Mouse (Mus musculus) neural tube, embryonic 14.5 days (tissue): ENCODE results near the gene Nr3c2. TPM values are rescaled to one million over a fixed set of nuclear protein-coding genes. Genes with fewer than 3 reads are reported as not detected.

ENCODE experiments used
- ATAC-seq: fragments of 200-750 bp; cut with Nextera tagmentation; 2 replicates; pipeline ENCODE4 v1.8.0; 2017; ENCODE audit warnings: low read depth, mild to moderate bottlenecking, moderate TSS enrichment, moderate library complexity
- H3K27ac ChIP-seq: fragments of 300-500 bp; sonication (generic); 2 replicates; pipeline ENCODE4 v1.5.1; 2014; ENCODE audit warnings: low read depth, mild to moderate bottlenecking, control low read depth, low read length, moderate library complexity, mixed read lengths
- H3K27me3 ChIP-seq: fragments of 300-500 bp; sonication (generic); 2 replicates; pipeline ENCODE4 v1.6.1; 2014; ENCODE audit warnings: low read length; ENCODE audit not compliant: control insufficient read depth, insufficient read depth
- H3K36me3 ChIP-seq: fragments of 300-500 bp; sonication (generic); 2 replicates; pipeline ENCODE4 v1.6.1; 2014; ENCODE audit warnings: low read length, mixed read lengths; ENCODE audit not compliant: control insufficient read depth, insufficient read depth
- H3K4me1 ChIP-seq: fragments of 300-500 bp; sonication (generic); 2 replicates; pipeline ENCODE4 v1.6.1; 2014; ENCODE audit warnings: low read length; ENCODE audit not compliant: control insufficient read depth, insufficient read depth
- H3K4me2 ChIP-seq: fragments of 300-500 bp; sonication (generic); 2 replicates; pipeline ENCODE4 v1.6.1; 2014; ENCODE audit warnings: mild to moderate bottlenecking, low read depth, low read length, control low read depth
- H3K4me3 ChIP-seq: fragments of 300-500 bp; sonication (generic); 2 replicates; pipeline ENCODE4 v1.5.1; 2014; ENCODE audit warnings: low read depth, low read length, control low read depth, mixed read lengths
- H3K9ac ChIP-seq: fragments of 300-500 bp; sonication (generic); replicated peaks from 2 replicates; pipeline ENCODE4 v1.6.1; 2014; ENCODE audit warnings: low read depth, mild to moderate bottlenecking, control low read depth, low read length, mixed read lengths
- H3K9me3 ChIP-seq: fragments of 300-500 bp; sonication (generic); 2 replicates; pipeline ENCODE4 v1.6.1; 2016; ENCODE audit warnings: low read length; ENCODE audit not compliant: control insufficient read depth
- WGBS: fragments of 180-500 bp; shearing (Covaris S2); extraction: QIAGEN DNeasy Blood & Tissue Kit; methylation state at CpG from one replicate; pipeline ENCODE4 v1.1.7; 2014; 5-methylcytosine and 5-hydroxymethylcytosine counted together
- polyA plus RNA-seq: library from polyadenylated mRNA; unstranded; fragments of >200 nt; fragmentation: Nextera tagmentation; extraction: Ambion mirVana; gene quantifications from 2 replicates; pipeline ENCODE4 v1.2.1, GENCODE M21; 2014

Nr3c2 gene
- polyA plus RNA-seq, 1 experiment from 2014 or later: 7.7 TPM

GRCm38 (mm10) chr8:77041214-77041613, 142.0 kb downstream of the Nr3c2 start:
- H3K4me1 ChIP-seq: no peaks in the 10 kb centered on the region
- WGBS: 94% methylated on average over 5 of the region's 5 CpGs
- no peaks in the 10 kb centered on the region for H3K36me3 ChIP-seq
- no peak overlapping the region for H3K27ac ChIP-seq
- no peak overlapping the region for H3K4me2 ChIP-seq
- no peak overlapping the region for H3K4me3 ChIP-seq
- H3K9me3 ChIP-seq: no peaks in the 10 kb centered on the region
- no peaks in the 10 kb centered on the region for H3K27me3 ChIP-seq
- no peak for ATAC-seq
- H3K9ac ChIP-seq: no peak overlapping the region

GRCm38 (mm10) chr8:77044849-77045248, 145.6 kb downstream of the Nr3c2 start:
- H3K4me3 ChIP-seq: no peak overlapping the region
- H3K9me3 ChIP-seq: no peaks in the 10 kb centered on the region
- no peaks in the 10 kb centered on the region for H3K36me3 ChIP-seq
- H3K27me3 ChIP-seq: no peaks in the 10 kb centered on the region
- no peak overlapping the region for H3K9ac ChIP-seq
- H3K4me2 ChIP-seq: no peak overlapping the region
- H3K27ac ChIP-seq: no peak overlapping the region
- no peaks in the 10 kb centered on the region for H3K4me1 ChIP-seq
- 92% methylated on average over 12 of the region's 12 CpGs for WGBS
- no peak for ATAC-seq

GRCm38 (mm10) chr8:77045711-77046110, 146.5 kb downstream of the Nr3c2 start:
- 84% methylated on average over 1 of the region's 1 CpGs for WGBS
- Histone ChIP-seq H3K9ac (no peak overlapping the region), H3K9me3 (no peaks in the 10 kb centered on the region), H3K36me3 (no peaks in the 10 kb centered on the region), H3K4me3 (no peak overlapping the region), H3K4me2 (no peak overlapping the region), H3K27me3 (no peaks in the 10 kb centered on the region), H3K4me1 (no peaks in the 10 kb centered on the region), H3K27ac (no peak overlapping the region)
- ATAC-seq: no peak

- no peaks in the 10 kb centered on the region for H3K9me3 ChIP-seq
- H3K4me2 ChIP-seq: no peak overlapping the region
- H3K4me1 ChIP-seq: no peaks in the 10 kb centered on the region
- no peak overlapping the region for H3K9ac ChIP-seq
- H3K27me3 ChIP-seq: no peaks in the 10 kb centered on the region
- no peak overlapping the region for H3K4me3 ChIP-seq
- no peaks in the 10 kb centered on the region for H3K36me3 ChIP-seq
- no peak overlapping the region for H3K27ac ChIP-seq
- ATAC-seq: no peak
- 94% methylated on average over 5 of the region's 5 CpGs for WGBS
Observed at GRCm38 (mm10) chr8:77046217-77046616, 147.0 kb downstream of the Nr3c2 start.

DNA sequence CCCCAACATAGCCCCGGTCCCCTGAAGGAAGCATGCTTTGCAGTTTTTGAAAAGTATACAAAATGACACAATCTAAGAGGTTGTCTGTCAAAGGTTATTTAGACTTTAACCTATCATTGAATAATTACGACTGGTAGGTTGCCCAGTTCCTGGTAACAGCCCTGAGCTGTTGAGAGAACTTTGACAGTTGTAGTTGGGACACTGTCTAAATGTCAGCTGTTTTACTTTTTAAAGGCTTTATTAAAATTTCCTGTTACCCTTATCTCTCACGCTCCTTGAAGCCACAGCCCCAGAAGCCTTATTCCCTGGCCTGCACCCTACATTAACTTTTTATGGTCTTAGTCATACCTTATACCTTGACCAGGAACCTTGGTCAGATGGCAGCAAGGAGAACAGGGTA, 147.5 kb downstream of the Nr3c2 start:
- no peak for ATAC-seq
- H3K9ac ChIP-seq: no peak overlapping the region
- no peak overlapping the region for H3K4me2 ChIP-seq
- no peak overlapping the region for H3K27ac ChIP-seq
- H3K36me3 ChIP-seq: no peaks in the 10 kb centered on the region
- H3K4me3 ChIP-seq: no peak overlapping the region
- H3K4me1 ChIP-seq: no peaks in the 10 kb centered on the region
- H3K9me3 ChIP-seq: no peaks in the 10 kb centered on the region
- WGBS: 94% methylated on average over 3 of the region's 3 CpGs
- H3K27me3 ChIP-seq: no peaks in the 10 kb centered on the region

- Histone ChIP-seq H3K4me3 (no peak overlapping the region), H3K9me3 (no peaks in the 10 kb centered on the region), H3K36me3 (no peaks in the 10 kb centered on the region), H3K4me1 (no peaks in the 10 kb centered on the region), H3K9ac (no peak overlapping the region), H3K27ac (no peak overlapping the region), H3K4me2 (no peak overlapping the region), H3K27me3 (no peaks in the 10 kb centered on the region)
- WGBS: 82% methylated on average over 10 of the region's 10 CpGs
- peak; percentile 41; the same call in 1 of the 2 replicates for ATAC-seq
Observed at GRCm38 (mm10) chr8:77051399-77052275, 152.4 kb downstream of the Nr3c2 start.

DNA sequence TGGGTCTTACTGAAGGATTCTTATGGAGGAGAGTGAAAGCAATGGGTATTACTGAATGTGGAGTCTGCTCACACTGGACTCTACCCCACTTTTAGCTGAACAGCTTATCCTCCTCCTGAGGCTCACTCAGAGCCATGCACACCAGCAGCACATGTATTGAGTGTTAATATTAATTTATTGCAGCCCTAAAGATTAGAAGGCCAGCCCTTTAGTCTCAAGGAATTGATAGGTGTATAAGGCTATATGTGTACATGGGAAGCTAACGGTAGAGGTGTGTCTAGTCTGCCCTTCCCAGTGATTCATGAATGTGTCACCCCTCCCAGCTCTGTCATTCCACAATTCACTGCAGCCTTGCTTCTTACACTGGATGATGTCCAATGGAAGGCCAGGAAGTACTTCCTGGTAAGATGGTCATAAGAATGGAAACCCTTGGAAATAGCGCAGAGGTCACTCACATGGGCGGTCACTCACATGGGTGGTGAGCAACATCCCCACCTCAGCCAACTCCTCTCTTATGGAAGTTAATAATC, 156.3 kb downstream of the Nr3c2 start:
- H3K4me3 ChIP-seq: no peak overlapping the region
- no peaks in the 10 kb centered on the region for H3K27me3 ChIP-seq
- H3K4me2 ChIP-seq: no peak overlapping the region
- H3K9me3 ChIP-seq: no peaks in the 10 kb centered on the region
- no peak overlapping the region for H3K27ac ChIP-seq
- H3K36me3 ChIP-seq: no peaks in the 10 kb centered on the region
- WGBS: 99% methylated on average over 3 of the region's 3 CpGs
- no peaks in the 10 kb centered on the region for H3K4me1 ChIP-seq
- no peak overlapping the region for H3K9ac ChIP-seq
- no peak for ATAC-seq

- H3K4me3 ChIP-seq: no peak overlapping the region
- no peaks in the 10 kb centered on the region for H3K36me3 ChIP-seq
- H3K27me3 ChIP-seq: no peaks in the 10 kb centered on the region
- H3K4me2 ChIP-seq: no peak overlapping the region
- H3K27ac ChIP-seq: no peak overlapping the region
- ATAC-seq: no peak
- no peaks in the 10 kb centered on the region for H3K4me1 ChIP-seq
- no peak overlapping the region for H3K9ac ChIP-seq
- no peaks in the 10 kb centered on the region for H3K9me3 ChIP-seq
- 94% methylated on average over 6 of the region's 6 CpGs for WGBS
Observed at GRCm38 (mm10) chr8:77056853-77057252, 157.6 kb downstream of the Nr3c2 start.

- Histone ChIP-seq H3K27ac (no peak overlapping the region), H3K9ac (no peak overlapping the region), H3K4me2 (no peak overlapping the region), H3K4me3 (no peak overlapping the region), H3K9me3 (no peaks in the 10 kb centered on the region), H3K27me3 (no peaks in the 10 kb centered on the region), H3K36me3 (no peaks in the 10 kb centered on the region), H3K4me1 (no peaks in the 10 kb centered on the region)
- ATAC-seq: no peak
- WGBS: 95% methylated on average over 4 of the region's 4 CpGs
Observed at GRCm38 (mm10) chr8:77082687-77083086, 183.4 kb downstream of the Nr3c2 start.
